Mouse (Mus musculus): ENCODE measurements around the gene Synj1. TPM values are rescaled to one million over a fixed set of nuclear protein-coding genes. Genes with fewer than 3 reads are reported as not detected.
A peak's percentile ranks its signal among the peaks of the same experiment; 100 is the strongest.

The Synj1 gene
- total and polyA plus RNA-seq, 2 experiments from 2014 or later, result 50.5 to 58.1 TPM

DNA sequence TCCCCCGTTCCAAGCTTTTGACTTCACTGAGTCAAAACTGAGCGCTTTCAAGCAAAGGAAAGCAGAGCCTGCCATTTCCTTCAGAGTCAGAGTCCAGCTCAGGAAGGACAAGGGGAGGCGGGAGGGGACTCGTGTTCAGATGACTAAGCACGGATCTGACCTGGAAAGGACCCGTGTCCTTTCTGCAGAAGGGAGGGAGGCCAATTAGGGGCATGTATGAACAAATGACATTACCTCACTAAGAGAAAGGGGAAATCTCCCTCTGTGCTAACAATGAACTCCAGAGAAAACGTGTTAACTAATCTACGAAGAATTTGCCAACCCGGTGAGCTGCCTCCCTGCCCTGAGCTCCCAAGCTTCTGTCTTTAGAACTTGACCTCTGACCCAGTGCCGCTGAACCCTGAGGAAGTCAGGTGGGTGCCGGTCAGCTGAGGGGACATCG, 95.0 kb downstream of the Synj1 start:
- ATAC-seq (no peak), DNase-seq (ENCODE audit: low spot score) (no peak)
- no peaks in the 10 kb centered on the region for H3K27me3 ChIP-seq (ENCODE audit: insufficient read depth, low read length)
- no peaks in the 10 kb centered on the region for H3K4me1 ChIP-seq (ENCODE audit: insufficient read depth, low read length)
- H3K4me3 ChIP-seq (ENCODE audit: low read length), result no peak overlapping the region
- no peak overlapping the region for H3K4me2 ChIP-seq (ENCODE audit: low read depth, low read length)
- H3K9me3 ChIP-seq (ENCODE audit: low read length), result no peaks in the 10 kb centered on the region
- no peak for TF ChIP-seq CTCF (IDR thresholded peaks at IDR 0.05; ENCODE audit: low read depth)
- no peak overlapping the region for H3K27ac ChIP-seq
- H3K9ac ChIP-seq (replicated peaks; ENCODE audit: low read length), result no peak overlapping the region
- WGBS, result 43% methylated on average over 12 of the region's 12 CpGs
- no peaks in the 10 kb centered on the region for H3K36me3 ChIP-seq (ENCODE audit: insufficient read depth, low read length)

DNA sequence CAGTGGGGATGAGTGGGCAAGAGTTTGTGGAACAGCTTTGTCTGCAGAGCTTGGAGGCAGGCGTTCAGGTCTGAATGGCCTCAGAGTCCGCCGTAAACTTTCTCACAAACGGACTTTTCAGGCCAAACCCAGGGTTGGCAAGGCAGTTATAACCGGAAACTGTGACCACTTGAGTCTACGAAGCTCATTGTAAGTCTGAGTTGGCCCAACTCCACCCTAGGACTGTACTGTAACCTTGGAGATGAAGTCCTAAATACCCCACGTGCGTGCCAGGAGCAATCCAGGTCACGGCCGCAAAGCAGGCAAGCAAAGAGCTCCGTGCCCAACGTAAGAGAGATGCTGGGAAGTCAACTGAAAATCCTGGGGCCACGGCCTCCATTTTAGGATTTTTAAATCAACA, 99.3 kb downstream of the Synj1 start:
- H3K27me3 ChIP-seq (ENCODE audit: insufficient read depth, low read length), result no peaks in the 10 kb centered on the region
- H3K9me3 ChIP-seq (ENCODE audit: low read length), result no peaks in the 10 kb centered on the region
- DNase-seq (ENCODE audit: low spot score) (peak; percentile 26), ATAC-seq (0 out of 2 replicates have a peak, but pooled peaks have one; percentile 54)
- WGBS, result 75% methylated on average over 13 of the region's 13 CpGs
- no peak overlapping the region for H3K4me2 ChIP-seq (ENCODE audit: low read depth, low read length)
- TF ChIP-seq CTCF (IDR thresholded peaks at IDR 0.05; ENCODE audit: low read depth), result no peak
- no peak overlapping the region for H3K4me3 ChIP-seq (ENCODE audit: low read length)
- no peaks in the 10 kb centered on the region for H3K36me3 ChIP-seq (ENCODE audit: insufficient read depth, low read length)
- H3K9ac ChIP-seq (replicated peaks; ENCODE audit: low read length), result no peak overlapping the region
- H3K4me1 ChIP-seq (ENCODE audit: insufficient read depth, low read length), result no peaks in the 10 kb centered on the region
- H3K27ac ChIP-seq, result no peak overlapping the region

DNA sequence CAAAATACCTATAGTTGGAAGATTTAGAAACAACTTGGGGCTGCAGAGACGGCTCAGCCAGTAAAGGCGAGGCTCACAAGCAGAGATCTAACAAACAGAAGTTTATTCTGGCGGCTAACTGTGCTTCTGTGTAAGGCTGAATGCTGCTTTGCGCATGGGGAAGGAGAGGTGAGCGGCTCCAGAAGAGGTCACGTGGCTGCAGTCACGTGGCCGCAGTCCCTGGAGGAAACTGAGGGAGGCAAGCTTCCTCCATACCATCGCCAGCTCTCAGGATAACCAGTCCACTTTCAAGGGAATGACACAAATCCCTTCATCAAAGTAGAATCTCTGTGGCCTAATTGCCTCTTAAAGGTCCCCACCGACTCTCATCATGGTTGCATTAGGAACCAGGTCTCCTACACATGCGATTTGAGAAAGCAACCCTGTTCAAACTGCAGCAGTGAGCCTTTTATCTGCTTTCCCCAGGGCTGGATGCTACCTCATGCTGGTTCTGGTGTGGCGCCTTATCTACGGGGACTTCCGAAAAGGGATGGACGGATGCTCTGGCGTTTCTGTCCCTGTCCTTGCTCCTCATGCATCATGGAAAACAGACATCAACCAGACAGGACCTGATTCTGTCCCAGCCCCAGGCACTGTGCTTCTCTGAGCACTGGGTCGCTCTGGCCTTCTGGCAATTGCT, 100.1 kb downstream of the Synj1 start:
- no peak for TF ChIP-seq CTCF (IDR thresholded peaks at IDR 0.05; ENCODE audit: low read depth)
- Histone ChIP-seq H3K4me1 (ENCODE audit: insufficient read depth, low read length) (no peaks in the 10 kb centered on the region), H3K9ac (replicated peaks; ENCODE audit: low read length) (no peak overlapping the region), H3K36me3 (ENCODE audit: insufficient read depth, low read length) (no peaks in the 10 kb centered on the region), H3K9me3 (ENCODE audit: low read length) (no peaks in the 10 kb centered on the region), H3K27ac (no peak overlapping the region), H3K4me3 (ENCODE audit: low read length) (no peak overlapping the region), H3K27me3 (ENCODE audit: insufficient read depth, low read length) (no peaks in the 10 kb centered on the region), H3K4me2 (ENCODE audit: low read depth, low read length) (no peak overlapping the region)
- ATAC-seq (no peak), DNase-seq (ENCODE audit: low spot score) (no peak)
- WGBS, result 81% methylated on average over 17 of the region's 17 CpGs

DNA sequence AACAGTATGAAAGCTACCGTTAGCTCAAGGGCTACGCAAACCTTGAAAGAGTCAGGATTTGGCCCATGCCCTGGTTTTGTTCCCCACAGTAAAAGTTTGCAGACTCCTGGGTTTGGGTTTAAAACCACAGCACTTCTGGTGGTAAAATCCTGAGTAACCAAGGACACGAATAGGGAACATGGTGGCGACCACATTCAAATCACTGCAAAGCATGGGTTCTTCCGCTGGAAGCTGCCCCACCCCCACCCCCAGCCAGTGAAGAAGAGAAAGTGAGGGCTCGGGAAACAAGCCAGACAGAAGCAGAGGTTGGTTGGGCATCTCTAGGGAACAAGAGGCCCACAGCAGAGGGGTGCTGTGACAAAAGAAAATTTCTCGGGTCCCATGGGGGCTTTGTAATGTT, 103.9 kb downstream of the Synj1 start:
- TF ChIP-seq CTCF (IDR thresholded peaks at IDR 0.05; ENCODE audit: low read depth), result no peak
- Histone ChIP-seq H3K27me3 (ENCODE audit: insufficient read depth, low read length) (no peaks in the 10 kb centered on the region), H3K9ac (replicated peaks; ENCODE audit: low read length) (no peak overlapping the region), H3K4me1 (ENCODE audit: insufficient read depth, low read length) (no peaks in the 10 kb centered on the region), H3K4me3 (ENCODE audit: low read length) (no peak overlapping the region), H3K4me2 (ENCODE audit: low read depth, low read length) (no peak overlapping the region), H3K9me3 (ENCODE audit: low read length) (no peaks in the 10 kb centered on the region), H3K27ac (no peak overlapping the region), H3K36me3 (ENCODE audit: insufficient read depth, low read length) (no peaks in the 10 kb centered on the region)
- ATAC-seq, result no peak
- WGBS, result 56% methylated on average over 7 of the region's 7 CpGs
- DNase-seq (ENCODE audit: low spot score), result no peak

DNA sequence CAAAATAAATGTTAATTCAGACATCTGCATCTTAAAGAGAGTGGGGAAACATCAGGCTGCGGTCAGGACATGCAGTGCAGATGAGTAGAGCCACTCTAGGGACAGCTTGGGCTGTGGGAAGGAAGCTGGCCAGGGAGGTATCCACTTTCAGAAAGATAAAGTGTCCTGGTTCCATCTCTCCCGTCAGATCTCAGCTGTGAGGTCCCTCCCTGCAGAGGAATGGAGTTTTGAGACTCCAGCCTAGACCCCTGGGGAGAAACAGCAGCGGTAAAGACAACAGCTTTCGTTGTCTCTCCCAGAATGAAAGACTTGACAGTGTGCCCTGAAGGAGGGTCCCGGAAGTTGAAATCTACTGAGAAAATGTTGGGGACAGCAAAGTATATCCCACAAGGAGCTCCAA, 107.8 kb downstream of the Synj1 start:
- DNase-seq (ENCODE audit: low spot score) (no peak), ATAC-seq (no peak)
- TF ChIP-seq CTCF (IDR thresholded peaks at IDR 0.05; ENCODE audit: low read depth), result no peak
- Histone ChIP-seq H3K4me2 (ENCODE audit: low read depth, low read length) (no peak overlapping the region), H3K27me3 (ENCODE audit: insufficient read depth, low read length) (no peaks in the 10 kb centered on the region), H3K4me1 (ENCODE audit: insufficient read depth, low read length) (no peaks in the 10 kb centered on the region), H3K27ac (no peak overlapping the region), H3K9me3 (ENCODE audit: low read length) (no peaks in the 10 kb centered on the region), H3K9ac (replicated peaks; ENCODE audit: low read length) (no peak overlapping the region), H3K4me3 (ENCODE audit: low read length) (no peak overlapping the region), H3K36me3 (ENCODE audit: insufficient read depth, low read length) (no peaks in the 10 kb centered on the region)
- WGBS, result 28% methylated on average over 5 of the region's 5 CpGs

DNA sequence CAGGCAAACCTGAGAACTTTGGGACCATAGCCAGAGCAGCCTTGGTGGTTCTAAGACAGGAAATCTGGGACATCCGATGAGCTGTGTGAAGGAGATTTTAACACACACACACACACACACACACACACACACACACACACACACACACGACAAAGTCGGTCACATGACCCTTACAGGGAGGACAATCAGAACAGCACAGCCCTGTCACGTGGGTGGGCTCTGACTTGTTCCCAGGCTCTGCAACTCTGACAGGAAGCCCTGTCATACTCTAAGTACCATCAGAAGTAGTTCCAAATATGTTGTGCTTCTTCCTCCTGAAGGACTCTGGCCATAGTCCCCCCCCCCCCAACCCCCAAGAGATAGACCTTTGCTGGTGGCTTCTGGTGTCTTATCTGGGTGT, 109.7 kb downstream of the Synj1 start:
- Histone ChIP-seq H3K27me3 (ENCODE audit: insufficient read depth, low read length) (no peaks in the 10 kb centered on the region), H3K9me3 (ENCODE audit: low read length) (no peaks in the 10 kb centered on the region), H3K4me2 (ENCODE audit: low read depth, low read length) (no peak overlapping the region), H3K27ac (no peak overlapping the region), H3K36me3 (ENCODE audit: insufficient read depth, low read length) (no peaks in the 10 kb centered on the region), H3K9ac (replicated peaks; ENCODE audit: low read length) (no peak overlapping the region), H3K4me1 (ENCODE audit: insufficient read depth, low read length) (no peaks in the 10 kb centered on the region), H3K4me3 (ENCODE audit: low read length) (no peak overlapping the region)
- ATAC-seq, result no peak
- no peak for TF ChIP-seq CTCF (IDR thresholded peaks at IDR 0.05; ENCODE audit: low read depth)
- no peak for DNase-seq (ENCODE audit: low spot score)
- 50% methylated on average over 4 of the region's 4 CpGs for WGBS

DNA sequence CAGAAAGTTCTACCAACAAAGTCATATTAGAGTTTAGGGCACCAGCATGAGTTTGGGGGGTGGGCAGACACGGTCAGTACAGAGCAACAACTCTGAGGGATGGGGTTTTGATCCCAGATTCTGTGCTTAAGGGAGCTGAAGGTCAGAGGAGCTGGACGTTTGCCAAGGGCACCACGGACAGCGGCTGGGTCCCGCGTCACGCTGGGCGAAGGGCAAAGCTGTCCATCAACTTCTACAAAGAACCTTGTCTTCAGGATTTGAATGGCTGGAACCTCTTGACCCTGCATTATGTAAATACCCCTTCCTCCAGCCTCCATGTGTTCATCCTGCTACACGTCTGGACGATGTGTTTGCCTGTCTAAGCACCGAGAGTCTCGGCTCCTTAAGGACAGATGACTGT, 111.6 kb downstream of the Synj1 start:
- Histone ChIP-seq H3K4me3 (ENCODE audit: low read length) (no peak overlapping the region), H3K36me3 (ENCODE audit: insufficient read depth, low read length) (no peaks in the 10 kb centered on the region), H3K9ac (replicated peaks; ENCODE audit: low read length) (no peak overlapping the region), H3K27me3 (ENCODE audit: insufficient read depth, low read length) (no peaks in the 10 kb centered on the region), H3K27ac (no peak overlapping the region), H3K9me3 (ENCODE audit: low read length) (no peaks in the 10 kb centered on the region), H3K4me1 (ENCODE audit: insufficient read depth, low read length) (no peaks in the 10 kb centered on the region), H3K4me2 (ENCODE audit: low read depth, low read length) (no peak overlapping the region)
- WGBS, result 29% methylated on average over 12 of the region's 12 CpGs
- DNase-seq (ENCODE audit: low spot score) (no peak), ATAC-seq (no peak)
- no peak for TF ChIP-seq CTCF (IDR thresholded peaks at IDR 0.05; ENCODE audit: low read depth)
